Mouse (Mus musculus): ENCODE measurements around the gene Wars2.

DNA sequence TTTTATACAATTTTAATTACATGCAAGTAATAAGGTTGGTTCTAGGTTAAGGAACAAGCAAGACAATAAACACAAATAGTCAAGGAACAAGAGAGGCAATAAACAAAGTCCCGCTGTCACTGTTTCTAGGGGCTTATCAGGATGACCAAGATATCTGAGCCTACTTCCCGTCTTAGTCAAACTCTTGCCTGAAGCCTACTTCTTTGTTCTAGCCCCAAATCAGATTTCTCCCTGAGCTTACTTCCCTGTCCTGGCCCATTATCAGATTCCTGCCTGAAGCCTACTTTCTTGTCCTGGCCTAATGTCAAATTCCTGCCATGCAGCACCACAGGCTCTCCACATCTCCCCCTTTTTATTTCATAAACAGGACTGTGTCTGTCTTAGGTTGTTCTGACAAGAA lies 19.9 kb upstream of the Wars2 start:
- TF ChIP-seq POLR2A (IDR thresholded peaks at IDR 0.05; ENCODE audit: insufficient read length, low read depth), result no peak
- TF ChIP-seq USF1 (IDR thresholded peaks at IDR 0.05; ENCODE audit: low read depth), result no peak
- TF ChIP-seq TCF12 (IDR thresholded peaks at IDR 0.05; ENCODE audit: insufficient read depth, poor library complexity, severe bottlenecking), result no peak
- TF ChIP-seq MAX (IDR thresholded peaks at IDR 0.05; ENCODE audit: low read depth), result no peak
- TF ChIP-seq SRF (IDR thresholded peaks at IDR 0.05; ENCODE audit: control insufficient read depth, insufficient read length, low read depth), result no peak
- TF ChIP-seq E2F4 (IDR thresholded peaks at IDR 0.05; ENCODE audit: insufficient read depth), result no peak

All from myocyte (in vitro differentiated cells).